Mouse (Mus musculus) neural tube, embryonic 14.5 days (tissue): Measurements from ENCODE around the gene Gm5741. TPM values are rescaled to one million over a fixed set of nuclear protein-coding genes. Genes with fewer than 3 reads are reported as not detected.
"Not testable (repeated sequence)": the region's sequence is repeated elsewhere in the genome, so short reads cannot be mapped to it uniquely, and the experiment has no call there.

Source experiments
- ATAC-seq: fragments of 200-750 bp; cut with Nextera tagmentation; 2 replicates; pipeline ENCODE4 v1.8.0; 2017; ENCODE audit warnings: low read depth, mild to moderate bottlenecking, moderate TSS enrichment, moderate library complexity
- H3K27ac ChIP-seq: fragments of 300-500 bp; sonication (generic); 2 replicates; pipeline ENCODE4 v1.5.1; 2014; ENCODE audit warnings: low read depth, mild to moderate bottlenecking, control low read depth, low read length, moderate library complexity, mixed read lengths
- H3K27me3 ChIP-seq: fragments of 300-500 bp; sonication (generic); 2 replicates; pipeline ENCODE4 v1.6.1; 2014; ENCODE audit warnings: low read length; ENCODE audit not compliant: control insufficient read depth, insufficient read depth
- H3K36me3 ChIP-seq: fragments of 300-500 bp; sonication (generic); 2 replicates; pipeline ENCODE4 v1.6.1; 2014; ENCODE audit warnings: low read length, mixed read lengths; ENCODE audit not compliant: control insufficient read depth, insufficient read depth
- H3K4me1 ChIP-seq: fragments of 300-500 bp; sonication (generic); 2 replicates; pipeline ENCODE4 v1.6.1; 2014; ENCODE audit warnings: low read length; ENCODE audit not compliant: control insufficient read depth, insufficient read depth
- H3K4me2 ChIP-seq: fragments of 300-500 bp; sonication (generic); 2 replicates; pipeline ENCODE4 v1.6.1; 2014; ENCODE audit warnings: mild to moderate bottlenecking, low read depth, low read length, control low read depth
- H3K4me3 ChIP-seq: fragments of 300-500 bp; sonication (generic); 2 replicates; pipeline ENCODE4 v1.5.1; 2014; ENCODE audit warnings: low read depth, low read length, control low read depth, mixed read lengths
- H3K9ac ChIP-seq: fragments of 300-500 bp; sonication (generic); replicated peaks from 2 replicates; pipeline ENCODE4 v1.6.1; 2014; ENCODE audit warnings: low read depth, mild to moderate bottlenecking, control low read depth, low read length, mixed read lengths
- H3K9me3 ChIP-seq: fragments of 300-500 bp; sonication (generic); 2 replicates; pipeline ENCODE4 v1.6.1; 2016; ENCODE audit warnings: low read length; ENCODE audit not compliant: control insufficient read depth
- WGBS: fragments of 180-500 bp; shearing (Covaris S2); extraction: QIAGEN DNeasy Blood & Tissue Kit; methylation state at CpG from one replicate; pipeline ENCODE4 v1.1.7; 2014; 5-methylcytosine and 5-hydroxymethylcytosine counted together
- polyA plus RNA-seq: library from polyadenylated mRNA; unstranded; fragments of >200 nt; fragmentation: Nextera tagmentation; extraction: Ambion mirVana; gene quantifications from 2 replicates; pipeline ENCODE4 v1.2.1, GENCODE M21; 2014

Gm5741 gene
- polyA plus RNA-seq, 1 experiment from 2014 or later: not detected

GRCm38 (mm10) chr8:85091526-85092090 is 23.8 kb upstream of the Gm5741 start:
- Histone ChIP-seq H3K9me3 (no peaks in the 10 kb centered on the region), H3K4me3 (no peak overlapping the region), H3K9ac (no peak overlapping the region), H3K4me2 (no peak overlapping the region), H3K27me3 (no peaks in the 10 kb centered on the region), H3K4me1 (no peaks in the 10 kb centered on the region), H3K36me3 (peaks cover 12% of the 10 kb centered on the region; the same call in 1 of the 2 replicates), H3K27ac (no peak overlapping the region)
- WGBS: 35% methylated on average over 21 of the region's 21 CpGs
- ATAC-seq: no peak

- WGBS: 89% methylated on average over 11 of the region's 11 CpGs
- no peak overlapping the region for H3K4me3 ChIP-seq
- H3K27ac ChIP-seq: no peak overlapping the region
- H3K9ac ChIP-seq: no peak overlapping the region
- H3K4me2 ChIP-seq: no peak overlapping the region
- ATAC-seq: no peak
- peaks cover 12% of the 10 kb centered on the region; the same call in 1 of the 2 replicates for H3K36me3 ChIP-seq
- no peaks in the 10 kb centered on the region for H3K27me3 ChIP-seq
- H3K9me3 ChIP-seq: no peaks in the 10 kb centered on the region
- no peaks in the 10 kb centered on the region for H3K4me1 ChIP-seq
These were observed 23.1 kb upstream of the Gm5741 start for GRCm38 (mm10) chr8:85090856-85091255.

GRCm38 (mm10) chr8:85088771-85089170 is 21.0 kb upstream of the Gm5741 start:
- peaks cover 3% of the 10 kb centered on the region; the same call in 1 of the 2 replicates for H3K36me3 ChIP-seq
- no peaks in the 10 kb centered on the region for H3K9me3 ChIP-seq
- H3K27ac ChIP-seq: no peak overlapping the region
- 88% methylated on average over 2 of the region's 2 CpGs for WGBS
- H3K4me3 ChIP-seq: no peak overlapping the region
- H3K9ac ChIP-seq: no peak overlapping the region
- no peak overlapping the region for H3K4me2 ChIP-seq
- H3K27me3 ChIP-seq: no peaks in the 10 kb centered on the region
- 0 out of 2 replicates have a peak, but pooled peaks cover 2% of the 10 kb centered on the region for H3K4me1 ChIP-seq
- no peak for ATAC-seq

GRCm38 (mm10) chr8:85086238-85086637 is 18.5 kb upstream of the Gm5741 start:
- Histone ChIP-seq H3K4me2 (no peak overlapping the region), H3K36me3 (peaks cover 3% of the 10 kb centered on the region; the same call in 1 of the 2 replicates), H3K9me3 (no peaks in the 10 kb centered on the region), H3K27me3 (no peaks in the 10 kb centered on the region), H3K27ac (no peak overlapping the region), H3K4me1 (peaks cover 8% of the 10 kb centered on the region; the same call in 1 of the 2 replicates), H3K9ac (no peak overlapping the region), H3K4me3 (no peak overlapping the region)
- no peak for ATAC-seq
- 86% methylated on average over 3 of the region's 3 CpGs for WGBS

- Histone ChIP-seq H3K27ac (no peak overlapping the region), H3K4me3 (no peak overlapping the region), H3K36me3 (peaks cover 3% of the 10 kb centered on the region; the same call in 1 of the 2 replicates), H3K9me3 (no peaks in the 10 kb centered on the region), H3K9ac (no peak overlapping the region), H3K27me3 (no peaks in the 10 kb centered on the region), H3K4me2 (no peak overlapping the region), H3K4me1 (peaks cover 11% of the 10 kb centered on the region; the same call in 1 of the 2 replicates)
- WGBS: 90% methylated on average over 8 of the region's 8 CpGs
- ATAC-seq: no peak
These were observed 16.9 kb upstream of the Gm5741 start for GRCm38 (mm10) chr8:85084633-85085032.

GRCm38 (mm10) chr8:85083108-85083813 is 15.5 kb upstream of the Gm5741 start, which contains the start of gene Man2b1:
Gene Man2b1 (plus strand): TSS chr8:85083270.
- peak within 1 kb of the TSS; percentile 86 for H3K4me2 ChIP-seq
- peak within 1 kb of the TSS; percentile 61 for H3K9ac ChIP-seq
- peak within 1 kb of the TSS; percentile 59 for H3K4me3 ChIP-seq
- peak; percentile 81 for ATAC-seq
- H3K9me3 ChIP-seq: no peaks in the 10 kb centered on the region
- WGBS: under 1% methylated on average over 30 of the region's 30 CpGs
- no peak within 1 kb of the TSS for H3K27ac ChIP-seq
- 0 out of 2 replicates have a peak, but pooled peaks cover 6% of the 10 kb centered on the region for H3K36me3 ChIP-seq
- H3K4me1 ChIP-seq: peaks cover 13% of the 10 kb centered on the region; the same call in 1 of the 2 replicates
- no peaks in the 10 kb centered on the region for H3K27me3 ChIP-seq

GRCm38 (mm10) chr8:85082169-85082568 is 14.4 kb upstream of the Gm5741 start:
- not testable (repeated sequence) for H3K9ac ChIP-seq, ATAC-seq, H3K27ac ChIP-seq, H3K9me3 ChIP-seq, H3K36me3 ChIP-seq, H3K4me3 ChIP-seq, H3K4me2 ChIP-seq, H3K27me3 ChIP-seq
- peaks cover 13% of the 10 kb centered on the region; the same call in 1 of the 2 replicates for H3K4me1 ChIP-seq
- WGBS: 91% methylated on average over 4 of the region's 4 CpGs

- peaks cover 13% of the 10 kb centered on the region; the same call in 1 of the 2 replicates for H3K4me1 ChIP-seq
- WGBS: 2% methylated on average over 9 of the region's 9 CpGs
These were observed 13.4 kb upstream of the Gm5741 start, which contains the start of gene Wdr83 for GRCm38 (mm10) chr8:85081216-85081555. Gene Wdr83 (minus strand): TSS chr8:85081306.

More at GRCm38 (mm10) chr8:85081216-85081555, 13.4 kb upstream of the Gm5741 start, which contains the start of gene Wdr83:
- Histone ChIP-seq H3K27ac (0 out of 2 replicates have a peak within 1 kb of the TSS, but pooled peaks have one; percentile 28), H3K27me3 (no peaks in the 10 kb centered on the region), H3K4me3 (peak within 1 kb of the TSS; percentile 82), H3K36me3 (peaks cover 7% of the 10 kb centered on the region; the same call in 1 of the 2 replicates), H3K9me3 (no peaks in the 10 kb centered on the region), H3K9ac (peak within 1 kb of the TSS; percentile 76), H3K4me2 (peak within 1 kb of the TSS; percentile 92)
- no peak; the same call in 1 of the 2 replicates for ATAC-seq
